Mouse (Mus musculus): Measurements from ENCODE around the gene Dohh. TPM values are rescaled to one million over a fixed set of nuclear protein-coding genes. Genes with fewer than 3 reads are reported as not detected.

The Dohh gene
- polyA plus RNA-seq, 1 experiment from 2014 or later = 59.4 TPM

DNA sequence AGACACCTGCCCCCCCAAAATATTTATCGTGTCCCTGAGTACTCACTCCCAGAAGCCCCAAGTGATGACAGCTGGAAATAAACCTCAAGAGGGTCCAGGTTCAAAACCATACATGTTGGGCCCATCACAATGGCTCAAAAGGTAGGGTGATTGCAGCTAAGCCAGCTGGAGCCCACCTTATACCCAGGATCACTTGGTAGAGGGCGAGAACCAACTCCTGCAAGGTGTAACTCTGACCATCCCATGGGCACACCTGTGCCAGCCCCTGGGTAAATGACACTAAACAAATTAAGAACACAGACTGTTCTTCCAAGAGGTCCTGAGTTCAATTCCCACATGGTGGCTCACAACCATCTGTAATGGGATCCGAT lies 5.1 kb upstream of the Dohh start:
- H3K4me3 ChIP-seq (ENCODE audit: low read depth, low read length) = peak overlapping the region; percentile 86
- no peaks in the 10 kb centered on the region for H3K9me3 ChIP-seq (ENCODE audit: control insufficient read depth)
- H3K9ac ChIP-seq (ENCODE audit: low read depth, low read length) = no peak overlapping the region
- ATAC-seq = no peak
- whole genome bisulfite sequencing = 59% methylated on average over 3 of the region's 3 CpGs
- TF ChIP-seq CTCF (IDR thresholded peaks at IDR 0.05; ENCODE audit: low read depth) = no peak
- peak overlapping the region; percentile 93 for H3K4me2 ChIP-seq (replicated peaks; ENCODE audit: low read depth)
- no peak overlapping the region for H3K27ac ChIP-seq (ENCODE audit: low read depth, low read length)
- H3K27me3 ChIP-seq (replicated peaks; ENCODE audit: control insufficient read depth, insufficient read depth, low read length) = no peaks in the 10 kb centered on the region
- H3K4me1 ChIP-seq (replicated peaks; ENCODE audit: control insufficient read depth, insufficient read depth, low read length) = peaks cover 11% of the 10 kb centered on the region
- peaks cover 12% of the 10 kb centered on the region for H3K36me3 ChIP-seq (ENCODE audit: control insufficient read depth, insufficient read depth)

DNA sequence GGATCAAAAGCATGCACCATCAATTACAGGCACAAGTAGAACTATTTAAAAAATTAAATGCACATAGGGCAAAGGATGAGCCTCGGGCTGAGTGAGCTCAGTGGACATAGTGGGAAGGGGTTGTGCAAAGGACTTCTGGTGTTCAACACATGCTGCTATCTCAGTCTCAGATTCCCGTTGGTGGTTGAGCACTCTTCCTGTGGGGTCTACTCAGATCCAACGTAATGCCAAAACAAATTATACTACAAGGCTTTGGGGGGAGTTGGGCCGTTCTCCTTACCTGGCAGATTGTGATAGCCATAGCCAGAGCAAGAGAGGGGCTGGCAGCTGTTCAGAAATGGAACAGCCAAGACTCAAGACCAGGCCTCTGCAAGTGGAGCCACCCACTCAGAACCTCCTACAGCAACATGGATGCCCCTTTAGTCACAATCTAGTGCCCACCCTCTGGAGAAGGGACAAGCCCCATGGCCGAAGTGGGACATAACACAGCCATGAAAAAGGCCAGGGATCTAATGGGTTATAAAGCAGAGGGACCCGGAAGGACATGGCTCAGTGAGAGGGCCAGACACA lies 4.3 kb upstream of the Dohh start:
- no peak for ATAC-seq
- Histone ChIP-seq H3K9ac (ENCODE audit: low read depth, low read length) (no peak overlapping the region), H3K4me2 (replicated peaks; ENCODE audit: low read depth) (no peak overlapping the region), H3K36me3 (ENCODE audit: control insufficient read depth, insufficient read depth) (peaks cover 6% of the 10 kb centered on the region), H3K27me3 (replicated peaks; ENCODE audit: control insufficient read depth, insufficient read depth, low read length) (no peaks in the 10 kb centered on the region), H3K4me1 (replicated peaks; ENCODE audit: control insufficient read depth, insufficient read depth, low read length) (peaks cover 11% of the 10 kb centered on the region), H3K27ac (ENCODE audit: low read depth, low read length) (no peak overlapping the region), H3K9me3 (ENCODE audit: control insufficient read depth) (no peaks in the 10 kb centered on the region), H3K4me3 (ENCODE audit: low read depth, low read length) (no peak overlapping the region)
- no peak for TF ChIP-seq CTCF (IDR thresholded peaks at IDR 0.05; ENCODE audit: low read depth)
- WGBS = 84% methylated on average over 6 of the region's 6 CpGs

GRCm38 (mm10) chr10:81382039-81382438 lies 2.2 kb upstream of the Dohh start:
- no peaks in the 10 kb centered on the region for H3K9me3 ChIP-seq (ENCODE audit: control insufficient read depth)
- no peak overlapping the region for H3K4me2 ChIP-seq (replicated peaks; ENCODE audit: low read depth)
- H3K4me1 ChIP-seq (replicated peaks; ENCODE audit: control insufficient read depth, insufficient read depth, low read length) = peaks cover 7% of the 10 kb centered on the region
- peaks cover 14% of the 10 kb centered on the region; the same call in 1 of the 2 replicates for H3K36me3 ChIP-seq (ENCODE audit: control insufficient read depth, insufficient read depth)
- no peaks in the 10 kb centered on the region for H3K27me3 ChIP-seq (replicated peaks; ENCODE audit: control insufficient read depth, insufficient read depth, low read length)
- ATAC-seq = no peak
- no peak overlapping the region for H3K9ac ChIP-seq (ENCODE audit: low read depth, low read length)
- no peak overlapping the region for H3K4me3 ChIP-seq (ENCODE audit: low read depth, low read length)
- 0 out of 2 replicates have a peak overlapping the region, but pooled peaks have one; percentile 21 for H3K27ac ChIP-seq (ENCODE audit: low read depth, low read length)
- 28% methylated on average over 5 of the region's 5 CpGs for WGBS
- no peak for TF ChIP-seq CTCF (IDR thresholded peaks at IDR 0.05; ENCODE audit: low read depth)

- WGBS = 0% methylated on average over 19 of the region's 19 CpGs
- Histone ChIP-seq H3K4me2 (replicated peaks; ENCODE audit: low read depth) (peak overlapping the region; percentile 76), H3K9me3 (ENCODE audit: control insufficient read depth) (no peaks in the 10 kb centered on the region), H3K9ac (ENCODE audit: low read depth, low read length) (peak overlapping the region; percentile 76), H3K4me3 (ENCODE audit: low read depth, low read length) (peak overlapping the region; percentile 81), H3K27me3 (replicated peaks; ENCODE audit: control insufficient read depth, insufficient read depth, low read length) (no peaks in the 10 kb centered on the region), H3K4me1 (replicated peaks; ENCODE audit: control insufficient read depth, insufficient read depth, low read length) (0 out of 2 replicates have a peak, but pooled peaks cover 3% of the 10 kb centered on the region), H3K36me3 (ENCODE audit: control insufficient read depth, insufficient read depth) (peaks cover 30% of the 10 kb centered on the region), H3K27ac (ENCODE audit: low read depth, low read length) (peak overlapping the region; percentile 82)
- ATAC-seq = peak; percentile 12; the same call in 1 of the 2 replicates
- TF ChIP-seq CTCF (IDR thresholded peaks at IDR 0.05; ENCODE audit: low read depth) = peak; percentile 1; the same call in 1 of the 2 replicates
Measured at GRCm38 (mm10) chr10:81384605-81384982, 366 bp downstream of the Dohh start.

DNA sequence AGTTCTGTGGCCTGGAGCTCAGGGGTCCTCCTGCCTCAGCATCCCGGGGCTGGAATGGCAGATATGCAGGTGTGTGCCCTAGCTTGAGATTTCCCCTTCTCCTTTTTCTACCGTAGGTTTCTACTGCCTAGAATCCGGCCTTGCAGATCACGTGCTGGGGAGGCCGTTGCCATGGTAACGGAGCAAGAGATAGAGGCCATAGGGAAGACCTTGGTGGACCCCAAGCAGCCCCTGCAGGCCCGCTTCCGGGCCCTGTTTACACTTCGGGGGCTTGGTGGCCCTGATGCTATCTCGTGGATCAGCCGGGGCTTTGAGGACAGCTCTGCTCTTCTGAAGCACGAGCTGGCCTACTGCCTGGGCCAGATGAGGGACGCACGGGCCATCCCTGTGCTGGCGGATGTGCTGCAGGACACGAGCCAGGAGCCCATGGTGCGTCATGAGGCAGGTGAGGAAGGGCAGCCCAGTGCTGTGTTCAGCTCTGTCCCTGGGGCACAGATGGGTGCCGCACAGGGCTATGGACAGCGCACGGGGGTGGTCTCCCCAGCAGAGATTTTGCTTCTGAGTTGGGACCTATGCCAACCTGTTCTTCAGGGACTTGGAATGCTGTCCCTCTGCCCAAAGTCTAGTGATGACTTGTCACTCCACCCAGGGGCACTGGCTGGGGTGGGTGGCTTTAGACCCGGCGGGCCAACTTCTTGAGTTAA lies 1.5 kb downstream of the Dohh start:
- Histone ChIP-seq H3K9ac (ENCODE audit: low read depth, low read length) (peak overlapping the region; percentile 76; the same call in 1 of the 2 replicates), H3K4me1 (replicated peaks; ENCODE audit: control insufficient read depth, insufficient read depth, low read length) (0 out of 2 replicates have a peak, but pooled peaks cover 3% of the 10 kb centered on the region), H3K27ac (ENCODE audit: low read depth, low read length) (no peak overlapping the region), H3K36me3 (ENCODE audit: control insufficient read depth, insufficient read depth) (peaks cover 30% of the 10 kb centered on the region), H3K27me3 (replicated peaks; ENCODE audit: control insufficient read depth, insufficient read depth, low read length) (no peaks in the 10 kb centered on the region), H3K4me3 (ENCODE audit: low read depth, low read length) (peak overlapping the region; percentile 81; the same call in 1 of the 2 replicates), H3K4me2 (replicated peaks; ENCODE audit: low read depth) (peak overlapping the region; percentile 76), H3K9me3 (ENCODE audit: control insufficient read depth) (no peaks in the 10 kb centered on the region)
- TF ChIP-seq CTCF (IDR thresholded peaks at IDR 0.05; ENCODE audit: low read depth) = no peak
- whole genome bisulfite sequencing = 61% methylated on average over 22 of the region's 22 CpGs
- no peak for ATAC-seq

DNA sequence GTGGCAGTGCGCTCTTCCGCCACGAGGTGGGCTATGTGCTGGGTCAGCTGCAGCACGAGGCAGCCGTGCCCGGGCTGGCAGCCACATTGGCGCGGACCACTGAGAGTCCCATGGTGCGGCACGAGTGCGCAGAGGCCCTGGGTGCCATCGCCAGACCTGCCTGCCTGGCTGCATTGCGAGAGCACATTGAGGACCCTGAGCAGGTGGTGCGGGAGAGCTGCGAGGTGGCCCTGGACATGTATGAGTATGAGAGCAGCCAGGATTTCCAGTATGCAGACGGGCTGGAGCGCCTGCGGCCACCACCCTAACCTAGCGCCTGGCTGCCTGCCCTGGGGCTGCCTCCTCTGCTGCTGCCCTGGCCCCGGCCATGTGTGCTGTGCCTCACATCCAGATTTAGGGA lies 3.5 kb downstream of the Dohh start:
- TF ChIP-seq CTCF (IDR thresholded peaks at IDR 0.05; ENCODE audit: low read depth) = no peak
- H3K27me3 ChIP-seq (replicated peaks; ENCODE audit: control insufficient read depth, insufficient read depth, low read length) = no peaks in the 10 kb centered on the region
- no peak overlapping the region for H3K4me2 ChIP-seq (replicated peaks; ENCODE audit: low read depth)
- 93% methylated on average over 20 of the region's 20 CpGs for WGBS
- H3K4me1 ChIP-seq (replicated peaks; ENCODE audit: control insufficient read depth, insufficient read depth, low read length) = peaks cover 3% of the 10 kb centered on the region; the same call in 1 of the 2 replicates
- no peaks in the 10 kb centered on the region for H3K9me3 ChIP-seq (ENCODE audit: control insufficient read depth)
- peaks cover 34% of the 10 kb centered on the region for H3K36me3 ChIP-seq (ENCODE audit: control insufficient read depth, insufficient read depth)
- H3K27ac ChIP-seq (ENCODE audit: low read depth, low read length) = 0 out of 2 replicates have a peak overlapping the region, but pooled peaks have one; percentile 4
- ATAC-seq = no peak
- no peak overlapping the region for H3K9ac ChIP-seq (ENCODE audit: low read depth, low read length)
- H3K4me3 ChIP-seq (ENCODE audit: low read depth, low read length) = no peak overlapping the region

Data from intestine, postnatal 0 days (tissue).